Mouse (Mus musculus) embryonic stem cell, embryonic (primary cell): ENCODE measurements around the gene Cpd.
"Not testable (repeated sequence)": the region's sequence is repeated elsewhere in the genome, so short reads cannot be mapped to it uniquely, and the experiment has no call there.

Experiments
- CTCF ChIA-PET, 4 experiments: fragments of 300-600 bp in 2 of 4; fragments of 350-600 bp in 2 of 4; sonication (Branson Sonifier 250); formaldehyde crosslinking; loops; one replicate each; lab custom pipeline; 2022; ENCODE audit warnings: inconsistent platforms in 2 of 4; lab: Charles Lee
- POLR2A ChIA-PET, 4 experiments: fragments of 300-600 bp in 2 of 4; fragments of 350-600 bp in 2 of 4; sonication (Branson Sonifier 250); formaldehyde crosslinking; loops; one replicate each; lab custom pipeline; 2022; ENCODE audit warnings: antibody characterized with exemption in 4 of 4, inconsistent platforms in 1 of 4; lab: Charles Lee

Gene Cpd

DNA sequence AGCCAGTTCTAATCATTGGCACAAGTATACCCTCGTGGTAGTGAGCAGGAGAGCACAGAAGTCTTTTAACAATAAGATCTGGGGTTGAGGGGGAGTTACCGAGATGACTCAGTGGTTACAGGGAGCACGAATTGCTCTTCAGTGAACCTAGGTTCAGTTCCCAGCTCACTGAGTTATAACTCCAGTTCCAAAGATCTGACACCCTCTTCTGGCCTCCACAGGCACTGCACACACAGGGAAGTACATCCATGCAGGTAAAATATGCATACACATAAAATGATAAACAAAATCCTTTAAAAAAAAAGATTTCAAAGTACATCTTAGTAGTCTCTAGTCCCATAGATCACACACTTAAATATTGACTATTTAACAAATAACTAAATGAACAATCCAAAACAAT is 29.2 kb downstream of the Cpd start:
- ChIA-PET POLR2A (interaction anchor here in 1 of 4 experiments (0.7 kb wide), 1 partner anchor 107 kb away, joined by 3 read pairs; no protein-coding TSS in a partner anchor), CTCF (interaction anchor here (0.6 to 1.9 kb wide), 10 partner anchors 20 to 1094 kb away, joined by 3 to 8 read pairs (median 3); no protein-coding TSS in a partner anchor)

- POLR2A ChIA-PET: interaction anchor here in 1 of 4 experiments (0.9 to 1.1 kb wide), 4 partner anchors 11 to 106 kb away, joined by 3 read pairs; no protein-coding TSS in a partner anchor
- CTCF ChIA-PET: interaction anchor here in 1 of 4 experiments (0.8 to 0.9 kb wide), 2 partner anchors 22 to 48 kb away, joined by 3 read pairs; partner anchors contain the start of gene Gosr1
These were observed 35.9 kb downstream of the Cpd start for GRCm38 (mm10) chr11:76810706-76811495.

DNA sequence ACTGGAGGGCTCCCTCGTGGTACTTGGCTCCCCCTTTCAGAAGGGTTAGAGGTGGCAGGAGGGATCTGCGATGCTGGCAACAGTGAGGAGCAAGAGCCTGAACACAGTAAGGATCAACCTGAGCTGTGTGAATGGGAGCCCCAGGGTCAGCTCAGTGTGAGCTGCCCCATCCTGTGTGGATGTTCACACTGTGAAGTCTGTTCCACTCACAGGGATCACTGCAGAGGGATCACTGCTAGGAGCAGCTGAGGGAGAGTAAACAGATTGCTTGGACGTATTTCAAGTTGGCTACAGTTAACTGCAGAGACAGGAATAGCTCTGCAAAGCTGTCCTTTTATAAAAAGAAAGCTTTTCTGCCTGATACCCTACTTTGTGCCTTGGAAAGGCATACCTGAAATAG is 37.4 kb downstream of the Cpd start:
- ChIA-PET CTCF (no interaction called here), POLR2A (no interaction called here)

DNA sequence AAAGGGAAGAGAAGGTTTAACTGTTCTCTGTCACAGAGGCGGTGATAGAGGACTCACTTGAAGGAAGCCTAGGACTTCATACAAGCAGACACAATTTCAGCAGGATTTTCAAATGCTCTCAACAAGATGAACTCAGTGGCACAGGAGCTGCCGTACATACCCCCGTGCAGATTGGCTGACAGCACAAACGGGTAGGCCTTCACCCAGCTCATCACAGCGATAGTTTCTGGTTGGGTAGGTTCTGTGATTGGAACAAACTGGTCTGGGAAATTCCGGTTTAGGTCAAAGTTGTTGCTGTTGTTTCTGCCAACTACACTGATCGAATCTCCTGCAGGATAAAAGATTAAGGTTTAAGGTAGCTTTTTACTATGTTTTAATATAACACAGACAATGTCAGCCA is 38.3 kb downstream of the Cpd start:
- POLR2A ChIA-PET: interaction anchor here in 1 of 4 experiments (0.6 kb wide), 1 partner anchor 80 kb away, joined by 3 read pairs; no protein-coding TSS in a partner anchor
- CTCF ChIA-PET: interaction anchor here in 1 of 4 experiments (0.5 kb wide), 1 partner anchor 31 kb away, joined by 4 read pairs; no protein-coding TSS in a partner anchor

DNA sequence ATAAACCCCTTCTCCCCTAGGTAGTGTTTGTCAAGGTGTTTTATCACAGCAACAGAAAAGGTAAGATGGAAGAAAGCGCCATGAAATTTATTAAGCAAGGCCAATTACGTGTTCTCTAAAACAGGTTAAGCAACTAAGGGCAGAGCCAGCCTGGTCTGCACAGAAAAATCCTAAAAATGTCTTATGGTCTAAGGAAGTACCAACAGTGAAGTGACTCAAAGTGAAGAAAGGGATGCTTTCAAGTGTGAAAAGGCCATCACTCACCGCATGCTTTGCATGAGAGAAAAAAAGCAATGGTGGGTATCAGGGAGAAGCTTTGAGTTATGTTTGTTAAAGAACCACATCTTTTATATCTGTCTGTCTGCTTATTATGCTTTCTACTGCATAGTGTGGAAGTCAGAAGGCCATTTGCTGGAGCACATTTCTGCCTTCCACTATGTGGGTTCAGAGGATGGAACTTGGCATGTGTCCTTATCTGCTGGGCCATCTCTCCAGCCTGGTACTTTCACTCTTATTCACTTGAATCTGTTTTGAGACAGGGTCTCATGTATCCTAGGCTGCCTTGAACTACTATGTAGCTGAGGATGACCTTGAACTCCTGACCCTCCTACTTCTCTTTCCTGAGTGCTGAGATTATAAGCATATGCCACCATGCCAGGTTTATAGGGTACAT is 39.7 kb downstream of the Cpd start:
- ChIA-PET CTCF (interaction anchor here in 1 of 4 experiments (0.6 kb wide), 1 partner anchor 80 kb away, joined by 3 read pairs; no protein-coding TSS in a partner anchor), POLR2A (no interaction called here)

GRCm38 (mm10) chr11:76806026-76806425 is 40.8 kb downstream of the Cpd start:
- ChIA-PET POLR2A (interaction anchor here in 1 of 4 experiments (1.1 kb wide), 1 partner anchor 193 kb away, joined by 3 read pairs; no protein-coding TSS in a partner anchor), CTCF (no interaction called here)

DNA sequence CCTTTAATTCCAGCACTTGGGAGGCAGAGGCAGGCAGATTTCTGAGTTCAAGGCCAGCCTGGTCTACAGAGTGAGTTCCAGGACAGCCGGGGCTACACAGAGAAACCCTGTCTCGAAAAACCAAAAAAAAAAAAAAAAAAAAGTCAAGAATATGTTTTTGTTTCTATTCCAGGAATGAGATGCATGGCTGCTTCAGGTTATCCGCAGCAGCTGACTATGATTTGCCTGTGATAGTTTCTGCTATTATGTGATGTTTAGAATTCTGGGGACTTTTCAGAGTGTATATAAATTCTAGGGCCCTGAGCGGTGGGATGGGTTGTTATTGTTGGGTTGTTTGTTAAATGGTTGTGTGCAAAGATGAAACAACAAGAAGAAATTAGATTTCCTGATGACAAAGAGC is 41.7 kb downstream of the Cpd start:
- CTCF ChIA-PET: not testable (repeated sequence)
- POLR2A ChIA-PET: interaction anchor here in 1 of 4 experiments (1.1 kb wide), 1 partner anchor 192 kb away, joined by 3 read pairs; no protein-coding TSS in a partner anchor

DNA sequence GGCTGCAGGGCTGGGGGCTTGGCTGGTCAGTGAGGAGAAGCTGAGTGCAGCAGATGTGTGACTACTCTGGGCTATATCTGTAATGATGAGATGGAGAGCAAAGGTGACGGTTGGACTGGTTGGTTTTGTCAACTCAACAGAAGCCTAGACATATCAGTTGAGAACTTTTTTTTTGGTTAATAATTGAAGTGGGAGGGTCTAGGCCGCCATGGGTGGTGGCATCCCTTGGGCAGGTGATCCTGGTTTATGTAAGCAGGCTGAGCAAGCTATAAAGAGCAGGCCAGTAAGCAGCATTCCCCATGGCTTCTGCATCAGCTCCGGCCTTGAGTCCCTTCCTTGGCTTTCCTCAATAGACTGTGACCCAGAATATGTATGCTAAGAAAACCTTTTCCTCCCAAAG is 43.6 kb downstream of the Cpd start:
- ChIA-PET POLR2A (interaction anchor here in 2 of 4 experiments (0.8 to 1.0 kb wide), 3 partner anchors 9 to 43 kb away, joined by 3 to 4 read pairs (median 3); no protein-coding TSS in a partner anchor), CTCF (no interaction called here)

DNA sequence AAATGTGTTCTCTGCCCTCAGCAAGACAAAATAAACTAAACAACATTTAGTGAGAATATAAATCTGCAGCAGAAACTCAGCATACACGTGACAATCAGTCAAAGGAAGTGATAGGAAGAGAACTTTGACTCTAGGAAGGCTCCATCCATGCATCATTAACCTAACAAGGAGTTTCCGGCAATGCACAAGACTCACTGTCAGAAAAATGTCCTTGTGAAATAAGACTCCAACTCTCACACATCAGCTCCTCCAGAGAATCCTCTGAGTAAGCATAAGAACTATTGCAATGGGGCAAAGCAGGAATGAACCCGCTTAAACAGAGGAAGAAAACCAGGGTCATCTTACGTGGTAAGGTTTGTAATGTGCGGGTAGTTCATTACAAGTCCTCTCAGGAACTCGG is 49.6 kb downstream of the Cpd start:
- ChIA-PET CTCF (no interaction called here), POLR2A (interaction anchor here in 2 of 4 experiments (0.5 to 1.8 kb wide), 3 partner anchors 34 to 119 kb away, joined by 3 to 5 read pairs (median 5); partner anchors contain the start of gene Gosr1 (in 1 of the 2))

DNA sequence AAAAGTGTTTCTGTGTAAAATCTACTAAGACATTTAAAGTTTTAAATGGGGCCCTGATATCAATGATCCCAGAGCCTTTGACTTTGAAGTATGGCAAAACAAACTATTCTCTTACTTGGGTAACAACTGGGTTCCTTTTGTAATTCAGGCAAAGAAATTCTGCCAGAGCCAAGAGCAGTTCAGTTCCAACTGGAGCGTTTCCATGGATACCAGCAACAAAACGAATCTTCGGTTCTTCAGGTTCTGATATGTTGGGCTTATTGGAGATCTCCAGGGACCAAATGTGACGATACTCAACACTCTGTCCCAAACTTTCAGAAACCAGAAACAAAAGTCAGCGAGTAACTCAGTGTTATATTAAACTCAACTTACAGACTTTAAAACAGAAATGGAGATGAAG is 51.5 kb downstream of the Cpd start:
- CTCF ChIA-PET: no interaction called here
- POLR2A ChIA-PET: no interaction called here

DNA sequence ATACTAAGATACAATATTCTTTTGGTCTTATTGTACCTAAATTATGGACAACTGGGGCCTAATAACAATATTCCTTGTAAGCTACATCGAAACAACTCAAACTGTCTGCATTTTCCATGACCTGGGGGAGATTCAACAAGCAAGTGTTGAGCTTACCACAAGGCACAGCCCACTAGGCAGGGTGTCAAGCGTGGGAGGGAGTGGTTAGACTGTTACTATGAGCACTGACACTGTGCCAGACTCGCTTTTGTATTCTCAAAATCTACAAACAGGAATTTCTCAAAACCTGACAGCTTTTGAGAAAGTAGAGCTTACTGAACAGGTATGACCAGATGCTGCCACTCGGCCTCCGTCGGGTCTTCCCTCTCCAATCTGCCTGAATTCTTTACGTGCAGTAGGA is 55.5 kb downstream of the Cpd start:
- ChIA-PET CTCF (no interaction called here), POLR2A (no interaction called here)

DNA sequence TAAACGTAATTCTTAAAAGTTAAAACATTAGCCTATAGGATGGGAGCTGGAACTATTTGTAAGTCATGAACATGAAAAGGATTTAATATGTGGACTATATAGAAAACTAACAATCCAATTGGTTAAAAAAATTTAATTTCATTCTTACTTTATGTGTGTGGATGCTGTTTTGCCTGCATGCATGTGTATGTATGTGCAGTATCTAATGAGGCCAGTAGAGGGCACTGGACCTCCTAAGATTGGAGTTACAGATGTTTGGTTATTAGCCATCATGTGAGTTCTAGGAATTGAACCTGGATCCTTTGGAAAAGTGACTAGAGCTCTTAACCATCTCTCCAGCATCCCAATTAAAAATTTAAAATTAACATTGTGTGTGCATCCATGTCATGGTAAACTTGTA is 57.6 kb downstream of the Cpd start:
- ChIA-PET POLR2A (interaction anchor here in 2 of 4 experiments (1.5 kb wide), 2 partner anchors 10 to 26 kb away, joined by 3 to 6 read pairs; no protein-coding TSS in a partner anchor), CTCF (interaction anchor here in 3 of 4 experiments (0.6 to 1.8 kb wide), 8 partner anchors 10 to 294 kb away, joined by 3 to 6 read pairs (median 3); no protein-coding TSS in a partner anchor)

DNA sequence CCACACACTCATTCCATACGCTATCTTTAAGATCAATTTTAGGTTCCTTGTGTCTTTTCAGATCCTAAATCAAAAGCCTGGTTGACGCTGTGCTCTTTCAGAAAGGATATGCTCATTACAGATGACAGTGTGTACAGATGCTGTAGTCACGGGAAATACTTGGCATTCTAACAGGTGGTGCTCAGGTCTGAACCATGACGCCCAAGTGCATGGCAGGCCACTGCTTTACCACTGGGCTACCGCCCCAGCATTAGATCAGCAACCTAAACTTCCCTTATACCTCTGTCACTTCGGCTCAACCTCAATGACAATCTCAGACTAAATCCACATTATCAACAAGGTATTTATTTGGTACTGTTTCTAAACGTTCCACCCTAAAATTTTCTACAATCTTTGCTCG is 71.3 kb downstream of the Cpd start:
- CTCF ChIA-PET: no interaction called here
- POLR2A ChIA-PET: interaction anchor here in 2 of 4 experiments (1.5 to 2.8 kb wide), 2 partner anchors 12 to 13 kb away, joined by 3 to 7 read pairs; partner anchors contain the start of gene Gosr1 (in 1 of the 2)

DNA sequence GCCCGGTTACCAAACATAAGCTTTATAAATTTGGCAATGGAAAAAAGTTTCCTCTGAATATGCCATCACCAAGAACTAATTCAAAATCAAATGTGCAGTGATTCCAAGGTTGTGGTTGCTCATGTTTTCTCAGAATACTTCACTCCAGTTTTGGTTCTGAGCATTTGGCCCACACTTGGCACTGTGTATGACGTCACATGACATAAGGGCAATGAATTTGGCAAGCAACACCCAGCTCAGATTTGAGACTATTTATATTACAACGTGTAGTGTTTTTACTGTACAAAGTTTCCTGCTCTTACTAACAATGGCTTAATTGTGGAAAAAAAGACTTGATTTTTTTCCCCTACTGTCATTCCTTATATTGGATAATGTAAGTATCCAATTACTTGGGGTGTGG is 73.0 kb downstream of the Cpd start:
- ChIA-PET CTCF (interaction anchor here in 1 of 4 experiments (2.1 kb wide), 1 partner anchor 10 kb away, joined by 9 read pairs; the partner anchor contains the start of gene Gosr1), POLR2A (interaction anchor here in 2 of 4 experiments (0.8 to 0.9 kb wide), 2 partner anchors 10 to 11 kb away, joined by 3 to 9 read pairs; partner anchors contain the start of gene Gosr1 (in 2 of the 2))

- ChIA-PET POLR2A (no interaction called here), CTCF (no interaction called here)
These were observed 76.3 kb downstream of the Cpd start for GRCm38 (mm10) chr11:76770566-76770965.

DNA sequence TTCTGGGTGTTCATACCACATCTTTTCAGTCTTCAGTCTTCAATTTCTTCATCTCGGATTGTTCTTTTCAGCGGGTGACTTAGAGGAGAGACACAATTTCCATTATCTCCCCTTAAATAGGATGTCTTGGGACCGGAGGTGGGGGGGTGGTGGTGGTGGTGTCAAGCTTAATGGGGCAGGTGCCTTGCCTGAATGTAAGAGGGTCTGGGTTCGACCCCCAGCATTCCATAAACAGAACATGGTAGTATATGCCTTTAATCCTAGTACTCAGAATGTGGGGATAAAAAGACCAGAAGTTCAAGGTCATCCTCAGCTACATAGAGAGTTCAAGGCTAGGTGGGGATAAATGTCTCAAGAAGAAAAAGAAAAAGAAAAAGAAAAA is 83.1 kb downstream of the Cpd start:
- ChIA-PET CTCF (interaction anchor here (0.5 to 2.5 kb wide), 35 partner anchors 10 to 861 kb away, joined by 3 to 16 read pairs (median 4); partner anchors contain the start of genes Timm22 (in 1 of the 4) and Trarg1 (in 1 of the 4)), POLR2A (interaction anchor here in 3 of 4 experiments (0.5 to 3.6 kb wide), 53 partner anchors 9 to 1130 kb away, joined by 3 to 23 read pairs (median 3); partner anchors contain the start of genes Abhd15 (in 1 of the 3), Pipox (in 1 of the 3) and Ssh2 (in 1 of the 3))

GRCm38 (mm10) chr11:76763053-76763740 is 83.6 kb downstream of the Cpd start, which contains the start of gene Gosr1:
Gosr1 (minus strand) TSS chr11:76763579.
- ChIA-PET POLR2A (interaction anchor here in 3 of 4 experiments (0.5 to 3.6 kb wide), 60 partner anchors 9 to 1306 kb away, joined by 3 to 23 read pairs (median 3); partner anchors contain the start of genes Abhd15 (in 1 of the 3), Pipox (in 1 of the 3) and Ssh2 (in 1 of the 3)), CTCF (interaction anchor here (0.5 to 2.5 kb wide), 36 partner anchors 10 to 862 kb away, joined by 3 to 16 read pairs (median 4); partner anchors contain the start of genes Trarg1 (in 2 of the 4) and Timm22 (in 1 of the 4))
